ENCODE assay signal across 9 mouse cellular contexts in the genomic region with DNA sequence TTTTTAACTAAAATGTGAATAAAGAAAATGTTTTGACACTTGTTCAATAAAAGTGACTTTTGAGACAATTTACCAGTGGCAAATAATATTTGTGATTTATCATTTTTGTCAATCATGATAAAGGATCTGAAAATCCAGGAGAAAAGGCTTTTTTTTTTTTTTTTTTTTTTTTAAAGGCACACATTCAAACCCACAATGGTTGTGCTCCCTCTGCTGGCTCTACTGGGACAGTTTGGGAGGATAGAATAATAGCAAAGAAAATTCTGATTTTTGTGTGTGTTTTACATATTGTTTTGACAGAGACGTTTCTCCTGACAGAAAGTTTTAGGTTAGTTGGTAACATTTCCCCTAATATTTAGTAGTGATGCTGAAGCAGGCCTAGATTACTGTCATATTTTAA. TPM values are rescaled to one million over a fixed set of nuclear protein-coding genes. Genes with fewer than 3 reads are reported as not detected.
DNase-seq lines count a peak whose midpoint lies in the region; ATAC-seq lines count a peak whose summit lies in the region.
"Had no signal": no experiment of that assay in that cellular context is flagged by ENCODE, and none has a peak within 500 bp of the region (broad histone marks: within the 10 kb centered on the region; RNA-seq: fewer than 3 reads in every experiment).

No protein-coding gene starts in this region.

- DNase-seq in heart, postnatal 10 days, result peak; percentile 36 to 55
- no peak for DNase-seq in heart, adult 9 months (ENCODE audit: low spot score in 2 of 2)
- DNase-seq in lung, postnatal 10 days, result peak; percentile 61
- DNase-seq in lung, adult 18-20 months, result no peak
- peak; percentile 25 to 30 for DNase-seq in cerebellum, postnatal 36 days
- peak; percentile 51 for DNase-seq in retina, postnatal 1 day
- DNase-seq in neural tube, embryonic 10.5 days (ENCODE audit: extremely low spot score, low spot score), result no peak
- DNase-seq: liver, embryonic 13.5 days had no signal

- ATAC-seq in megakaryocyte-erythroid progenitor cell, adult 5-6 weeks (replicated peaks; ENCODE audit: low FRiP score, low TSS enrichment, poor library complexity, severe bottlenecking), result no peak

- intact Hi-C loops in heart, postnatal 10 days (cut with DNase I), result loop anchor here (2.0 kb wide), 1 partner anchor 528 kb away; no protein-coding TSS in a partner anchor

RNA-seq across cellular contexts. Expression of a gene that starts 28.1 kb away (rescaled TPM):
- total RNA-seq in heart, postnatal 10 days (2021), result 10 to 100 TPM; 52.3 to 54.4 TPM
- total RNA-seq in megakaryocyte-erythroid progenitor cell, adult 5-6 weeks (2014; fragmentation: Nextera tagmentation), result 4.5 and 5.1 TPM in 2 replicates
- total RNA-seq in megakaryocyte-erythroid progenitor cell, adult 5-6 weeks (2017), result 4.7 and 7.1 TPM in 2 replicates

Comparison
In these comparisons a context has a peak if more than half of its experiments do, and no peak if none do; other contexts are left out.
1. DNase-seq: peak in heart, postnatal 10 days (2 of 2), lung, postnatal 10 days (single experiment), cerebellum, postnatal 36 days (2 of 2) and retina, postnatal 1 day (single experiment); none in heart, adult 9 months (0 of 2), lung, adult 18-20 months (0 of 2) and neural tube, embryonic 10.5 days (single experiment).
2. RNA of a gene that starts 28.1 kb away (total RNA-seq): 52.3 to 54.4 TPM in heart, postnatal 10 days; 4.5 to 7.1 TPM in megakaryocyte-erythroid progenitor cell, adult 5-6 weeks; every median in the first group is over 4 times any median in the second.